Mouse (Mus musculus): ENCODE data around the gene Fosb.
A peak's percentile ranks its signal among the peaks of the same experiment; 100 is the strongest.

Gene Fosb

GRCm38 (mm10) chr7:19306819-19307738 is 2.8 kb downstream of the Fosb start:
- DNase-seq (ENCODE audit: low spot score): no peak

- no peak for DNase-seq (ENCODE audit: low spot score)
These were observed 3.8 kb downstream of the Fosb start for GRCm38 (mm10) chr7:19305796-19306765.

- DNase-seq (ENCODE audit: low spot score): no peak
These were observed 4.5 kb downstream of the Fosb start for GRCm38 (mm10) chr7:19305413-19305735.

- DNase-seq (ENCODE audit: low spot score): no peak
These were observed 5.1 kb downstream of the Fosb start for GRCm38 (mm10) chr7:19304501-19305412.

GRCm38 (mm10) chr7:19303770-19304169 is 6.1 kb downstream of the Fosb start:
- DNase-seq (ENCODE audit: low spot score): peak; percentile 66

- DNase-seq (ENCODE audit: low spot score): no peak
These were observed 6.9 kb downstream of the Fosb start for GRCm38 (mm10) chr7:19303046-19303305.

GRCm38 (mm10) chr7:19302264-19303045 is 7.4 kb downstream of the Fosb start:
- no peak for DNase-seq (ENCODE audit: low spot score)

GRCm38 (mm10) chr7:19301461-19302263 is 8.2 kb downstream of the Fosb start:
- DNase-seq (ENCODE audit: low spot score): no peak

- peak; percentile 72 for DNase-seq (ENCODE audit: low spot score)
These were observed 9.1 kb downstream of the Fosb start for GRCm38 (mm10) chr7:19300501-19301421.

GRCm38 (mm10) chr7:19299194-19299593 is 10.7 kb downstream of the Fosb start:
- no peak for DNase-seq (ENCODE audit: low spot score)

- no peak for DNase-seq (ENCODE audit: low spot score)
These were observed 12.1 kb downstream of the Fosb start for GRCm38 (mm10) chr7:19297794-19298193.

GRCm38 (mm10) chr7:19297034-19297433 is 12.8 kb downstream of the Fosb start:
- no peak for DNase-seq (ENCODE audit: low spot score)

GRCm38 (mm10) chr7:19295503-19296185 is 14.2 kb downstream of the Fosb start:
- DNase-seq (ENCODE audit: low spot score): peak; percentile 96

GRCm38 (mm10) chr7:19290969-19291596 is 18.8 kb downstream of the Fosb start:
- no peak for DNase-seq (ENCODE audit: low spot score)

GRCm38 (mm10) chr7:19284763-19285162 is 25.1 kb downstream of the Fosb start:
- DNase-seq (ENCODE audit: low spot score): no peak

GRCm38 (mm10) chr7:19283406-19283804 is 26.4 kb downstream of the Fosb start:
- no peak for DNase-seq (ENCODE audit: low spot score)

GRCm38 (mm10) chr7:19282791-19283405 is 27.0 kb downstream of the Fosb start:
- no peak for DNase-seq (ENCODE audit: low spot score)

- no peak for DNase-seq (ENCODE audit: low spot score)
These were observed 27.5 kb downstream of the Fosb start, which contains the start of gene Rtn2 for GRCm38 (mm10) chr7:19282385-19282784. TSS of gene Rtn2 (plus strand) at chr7:19282624.

Measured in ovary, postnatal 14 days (tissue).